Mouse (Mus musculus): ENCODE data around the gene Hoxa11. TPM values are rescaled to one million over a fixed set of nuclear protein-coding genes. Genes with fewer than 3 reads are reported as not detected.

The Hoxa11 gene
- polyA plus RNA-seq, 1 experiment from 2014 or later, result not detected

- Histone ChIP-seq H3K9me3 (replicated peaks) (no peaks in the 10 kb centered on the region), H3K27me3 (peaks cover 99% of the 10 kb centered on the region), H3K27ac (no peak within 1 kb of the TSS), H3K4me1 (replicated peaks) (peaks cover 24% of the 10 kb centered on the region), H3K4me3 (peak within 1 kb of the TSS; percentile 58), H3K4me2 (peak within 1 kb of the TSS; percentile 97), H3K36me3 (no peaks in the 10 kb centered on the region), H3K9ac (peak within 1 kb of the TSS; percentile 43; the same call in 1 of the 2 replicates)
- 0 out of 2 replicates have a peak, but pooled peaks have one; percentile 23 for ATAC-seq (replicated peaks; ENCODE audit: insufficient number of reproducible peaks, insufficient read depth, low FRiP score, low read depth)
- 1% methylated on average over 46 of the region's 46 CpGs for WGBS
These were observed 24.1 kb downstream of the Hoxa11 start, which contains the start of gene Hoxa7 for GRCm38 (mm10) chr6:52221337-52221992. Gene Hoxa7, minus strand, starts transcription at chr6:52221854.

GRCm38 (mm10) chr6:52220865-52221310, 24.7 kb downstream of the Hoxa11 start:
- Histone ChIP-seq H3K27me3 (peaks cover 99% of the 10 kb centered on the region), H3K4me2 (peak overlapping the region; percentile 97), H3K27ac (no peak overlapping the region), H3K4me3 (peak overlapping the region; percentile 58), H3K9ac (no peak overlapping the region), H3K36me3 (no peaks in the 10 kb centered on the region), H3K4me1 (replicated peaks) (peaks cover 22% of the 10 kb centered on the region), H3K9me3 (replicated peaks) (no peaks in the 10 kb centered on the region)
- WGBS, result 11% methylated on average over 12 of the region's 12 CpGs
- no peak for ATAC-seq (replicated peaks; ENCODE audit: insufficient number of reproducible peaks, insufficient read depth, low FRiP score, low read depth)

GRCm38 (mm10) chr6:52220003-52220864, 25.4 kb downstream of the Hoxa11 start:
- Histone ChIP-seq H3K27ac (no peak overlapping the region), H3K4me2 (no peak overlapping the region), H3K27me3 (peaks cover 99% of the 10 kb centered on the region), H3K4me1 (replicated peaks) (peaks cover 22% of the 10 kb centered on the region), H3K9ac (no peak overlapping the region), H3K4me3 (no peak overlapping the region), H3K36me3 (no peaks in the 10 kb centered on the region), H3K9me3 (replicated peaks) (no peaks in the 10 kb centered on the region)
- ATAC-seq (replicated peaks; ENCODE audit: insufficient number of reproducible peaks, insufficient read depth, low FRiP score, low read depth), result no peak
- 27% methylated on average over 32 of the region's 32 CpGs for WGBS

- Histone ChIP-seq H3K4me3 (no peak overlapping the region), H3K36me3 (no peaks in the 10 kb centered on the region), H3K9me3 (replicated peaks) (no peaks in the 10 kb centered on the region), H3K27ac (no peak overlapping the region), H3K4me1 (replicated peaks) (peaks cover 22% of the 10 kb centered on the region), H3K9ac (no peak overlapping the region), H3K27me3 (peaks cover 99% of the 10 kb centered on the region), H3K4me2 (no peak overlapping the region)
- ATAC-seq (replicated peaks; ENCODE audit: insufficient number of reproducible peaks, insufficient read depth, low FRiP score, low read depth), result no peak
- 40% methylated on average over 9 of the region's 9 CpGs for WGBS
These were observed 26.2 kb downstream of the Hoxa11 start for GRCm38 (mm10) chr6:52219234-52219942.

GRCm38 (mm10) chr6:52218643-52219215, 26.9 kb downstream of the Hoxa11 start:
- H3K36me3 ChIP-seq, result no peaks in the 10 kb centered on the region
- 15% methylated on average over 14 of the region's 14 CpGs for WGBS
- no peak overlapping the region for H3K4me3 ChIP-seq
- peaks cover 19% of the 10 kb centered on the region for H3K4me1 ChIP-seq (replicated peaks)
- no peak overlapping the region for H3K27ac ChIP-seq
- no peak overlapping the region for H3K9ac ChIP-seq
- peaks cover 99% of the 10 kb centered on the region for H3K27me3 ChIP-seq
- ATAC-seq (replicated peaks; ENCODE audit: insufficient number of reproducible peaks, insufficient read depth, low FRiP score, low read depth), result no peak
- H3K9me3 ChIP-seq (replicated peaks), result no peaks in the 10 kb centered on the region
- no peak overlapping the region for H3K4me2 ChIP-seq

GRCm38 (mm10) chr6:52217895-52218642, 27.5 kb downstream of the Hoxa11 start:
- 10% methylated on average over 23 of the region's 23 CpGs for WGBS
- H3K27ac ChIP-seq, result no peak overlapping the region
- no peaks in the 10 kb centered on the region for H3K36me3 ChIP-seq
- H3K27me3 ChIP-seq, result peaks cover 99% of the 10 kb centered on the region
- H3K4me1 ChIP-seq (replicated peaks), result peaks cover 22% of the 10 kb centered on the region
- peak overlapping the region; percentile 52 for H3K4me2 ChIP-seq
- no peak overlapping the region for H3K9ac ChIP-seq
- ATAC-seq (replicated peaks; ENCODE audit: insufficient number of reproducible peaks, insufficient read depth, low FRiP score, low read depth), result no peak
- peak overlapping the region; percentile 35 for H3K4me3 ChIP-seq
- no peaks in the 10 kb centered on the region for H3K9me3 ChIP-seq (replicated peaks)

GRCm38 (mm10) chr6:52217459-52217768, 28.2 kb downstream of the Hoxa11 start:
- Histone ChIP-seq H3K4me3 (peak overlapping the region; percentile 35), H3K27me3 (peaks cover 99% of the 10 kb centered on the region), H3K4me1 (replicated peaks) (peaks cover 28% of the 10 kb centered on the region), H3K27ac (no peak overlapping the region), H3K36me3 (no peaks in the 10 kb centered on the region), H3K9ac (no peak overlapping the region), H3K4me2 (peak overlapping the region; percentile 52), H3K9me3 (replicated peaks) (no peaks in the 10 kb centered on the region)
- no peak for ATAC-seq (replicated peaks; ENCODE audit: insufficient number of reproducible peaks, insufficient read depth, low FRiP score, low read depth)
- under 1% methylated on average over 25 of the region's 25 CpGs for WGBS

GRCm38 (mm10) chr6:52216691-52217458, 28.7 kb downstream of the Hoxa11 start:
- WGBS, result 2% methylated on average over 60 of the region's 60 CpGs
- peaks cover 31% of the 10 kb centered on the region for H3K4me1 ChIP-seq (replicated peaks)
- peak overlapping the region; percentile 35 for H3K4me3 ChIP-seq
- peak overlapping the region; percentile 52 for H3K4me2 ChIP-seq
- no peak for ATAC-seq (replicated peaks; ENCODE audit: insufficient number of reproducible peaks, insufficient read depth, low FRiP score, low read depth)
- no peaks in the 10 kb centered on the region for H3K36me3 ChIP-seq
- peaks cover 99% of the 10 kb centered on the region for H3K27me3 ChIP-seq
- H3K9me3 ChIP-seq (replicated peaks), result no peaks in the 10 kb centered on the region
- no peak overlapping the region for H3K27ac ChIP-seq
- H3K9ac ChIP-seq, result no peak overlapping the region

- peaks cover 30% of the 10 kb centered on the region for H3K4me1 ChIP-seq (replicated peaks)
- H3K4me2 ChIP-seq, result 0 out of 2 replicates have a peak overlapping the region, but pooled peaks have one; percentile 14
- no peak overlapping the region for H3K9ac ChIP-seq
- H3K9me3 ChIP-seq (replicated peaks), result no peaks in the 10 kb centered on the region
- H3K27ac ChIP-seq, result no peak overlapping the region
- no peaks in the 10 kb centered on the region for H3K36me3 ChIP-seq
- peaks cover 100% of the 10 kb centered on the region for H3K27me3 ChIP-seq
- 5% methylated on average over 30 of the region's 30 CpGs for WGBS
- H3K4me3 ChIP-seq, result no peak overlapping the region
- no peak for ATAC-seq (replicated peaks; ENCODE audit: insufficient number of reproducible peaks, insufficient read depth, low FRiP score, low read depth)
These were observed 29.7 kb downstream of the Hoxa11 start for GRCm38 (mm10) chr6:52215771-52216535.

All from heart, embryonic 15.5 days (tissue).